Mouse (Mus musculus) cortical plate, adult 2 months (tissue): ENCODE results near the gene Capzb.

ENCODE experiments used
- CTCF ChIP-seq: fragments of 200-500 bp; IDR thresholded peaks from 2 replicates; pipeline ENCODE4 v1.5.1; 2011; ENCODE audit warnings: mild to moderate bottlenecking, control low read depth, low read length; ENCODE audit not compliant: insufficient read depth; ENCODE audit errors: extremely low read depth
- POLR2A ChIP-seq: fragments of 200-500 bp; IDR thresholded peaks from 2 replicates; pipeline ENCODE4 v1.6.1; 2011; ENCODE audit warnings: mild to moderate bottlenecking, low read length, control low read depth; ENCODE audit not compliant: insufficient read depth; ENCODE audit errors: extremely low read depth

DNA sequence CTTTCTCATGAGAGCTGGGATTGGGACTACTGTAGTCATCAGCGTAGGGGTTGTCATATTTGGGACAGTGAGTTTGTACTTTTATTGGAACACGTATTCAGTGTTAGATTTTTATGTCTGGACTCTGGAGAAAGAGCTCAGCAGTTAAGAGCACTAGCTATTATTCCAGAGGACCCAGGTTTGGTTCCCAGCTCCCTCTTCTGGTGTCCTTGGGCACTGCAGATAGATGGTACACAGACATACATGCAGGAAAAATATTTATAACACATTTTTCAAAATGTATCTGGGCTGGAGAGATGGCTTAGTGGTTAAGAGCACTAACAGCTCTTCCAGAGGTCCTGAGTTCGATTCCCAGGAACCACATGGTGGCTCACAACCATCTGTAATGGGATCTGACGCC is 28.3 kb downstream of the Capzb start:
- TF ChIP-seq POLR2A (no peak), CTCF (peak; percentile 25; the same call in 1 of the 2 replicates)
